Mouse (Mus musculus) thymus, adult 2 months (tissue): ENCODE measurements at regions not wholly inside any gene's neighbourhood (a gene's known extent, or its start where the extent isn't known, plus 50 kb on each side); places are given as distances from the start of the nearest gene placed in this dataset.

Experiments used
- DNase-seq: peaks from one replicate; pipeline ENCODE4 v3.0.0; 2021
- H3K27ac ChIP-seq: fragments of 200-500 bp; 2 replicates; pipeline ENCODE4 v1.5.1; 2012; ENCODE audit warnings: low read length, control low read depth; ENCODE audit not compliant: control insufficient read depth, insufficient read depth
- H3K27me3 ChIP-seq: fragments of 200-500 bp; 2 replicates; pipeline ENCODE4 v1.6.1; 2012; ENCODE audit warnings: mild to moderate bottlenecking, low read length, moderate library complexity, mixed read lengths; ENCODE audit not compliant: control insufficient read depth, insufficient read depth
- H3K36me3 ChIP-seq: fragments of 200-500 bp; 2 replicates; pipeline ENCODE4 v1.6.1; 2012; ENCODE audit warnings: mild to moderate bottlenecking, low read length, moderate library complexity; ENCODE audit not compliant: control insufficient read depth, insufficient read depth
- H3K4me1 ChIP-seq: fragments of 200-500 bp; replicated peaks from 2 replicates; pipeline ENCODE4 v1.6.1; 2012; ENCODE audit warnings: low read length; ENCODE audit not compliant: control insufficient read depth, insufficient read depth
- H3K4me3 ChIP-seq: fragments of 200-500 bp; 2 replicates; pipeline ENCODE4 v1.5.1; 2012; ENCODE audit warnings: mild to moderate bottlenecking, low read length, control low read depth, moderate library complexity; ENCODE audit not compliant: control insufficient read depth, insufficient read depth
- CTCF ChIP-seq: fragments of 200-500 bp; IDR thresholded peaks from 2 replicates; pipeline ENCODE4 v1.5.1; 2012; ENCODE audit warnings: mild to moderate bottlenecking, control low read depth, low read length, moderate library complexity, borderline replicate concordance; ENCODE audit not compliant: control insufficient read depth, poor library complexity, insufficient read depth; ENCODE audit errors: extremely low read depth
- POLR2A ChIP-seq: fragments of 200-500 bp; IDR thresholded peaks from 2 replicates; pipeline ENCODE4 v1.6.1; 2012; ENCODE audit warnings: mild to moderate bottlenecking, low read length, control low read depth, moderate library complexity; ENCODE audit not compliant: control insufficient read depth, poor library complexity, insufficient read depth; ENCODE audit errors: extremely low read depth
- WGBS: fragments of 180-500 bp; shearing (Covaris S2); methylation state at CpG from one replicate; pipeline ENCODE4 v1.1.7; 2018; 5-methylcytosine and 5-hydroxymethylcytosine counted together

DNA sequence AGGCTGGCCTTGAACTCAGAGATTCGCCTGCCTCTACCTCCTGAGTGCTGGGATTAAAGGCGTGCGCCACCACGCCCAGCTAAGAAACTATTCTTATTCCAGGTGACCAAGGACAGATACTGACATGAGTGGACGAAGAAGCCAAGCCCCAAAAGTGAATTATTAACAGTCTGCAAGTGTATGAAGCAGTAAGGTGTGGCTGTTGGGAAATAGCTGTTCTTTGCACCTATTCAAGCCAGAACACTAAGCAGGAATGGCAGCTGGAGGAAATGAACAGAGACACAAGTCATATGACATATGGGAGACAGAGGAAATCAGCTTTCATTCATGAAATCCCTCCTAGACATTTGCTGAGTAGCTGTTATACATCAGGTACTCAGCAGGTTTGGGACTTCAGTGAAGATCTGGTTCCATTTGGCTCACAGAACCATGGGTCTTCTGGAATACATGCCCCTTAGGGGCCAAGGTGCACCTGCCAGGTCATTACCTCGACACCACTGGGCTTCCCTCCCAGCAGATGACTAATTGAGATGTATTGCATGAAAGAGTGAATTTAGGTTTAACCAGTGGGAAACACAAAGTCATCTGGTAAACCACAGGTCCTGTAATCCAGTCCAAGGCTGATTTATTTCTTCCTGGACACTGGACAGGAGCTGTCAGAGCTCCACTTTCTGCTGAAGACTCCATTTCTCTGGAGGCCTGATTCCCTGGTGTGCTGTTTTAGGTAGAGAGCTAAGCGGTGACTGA, 101.0 kb upstream of the Adra1b start:
- no peak overlapping the region for H3K27ac ChIP-seq

DNA sequence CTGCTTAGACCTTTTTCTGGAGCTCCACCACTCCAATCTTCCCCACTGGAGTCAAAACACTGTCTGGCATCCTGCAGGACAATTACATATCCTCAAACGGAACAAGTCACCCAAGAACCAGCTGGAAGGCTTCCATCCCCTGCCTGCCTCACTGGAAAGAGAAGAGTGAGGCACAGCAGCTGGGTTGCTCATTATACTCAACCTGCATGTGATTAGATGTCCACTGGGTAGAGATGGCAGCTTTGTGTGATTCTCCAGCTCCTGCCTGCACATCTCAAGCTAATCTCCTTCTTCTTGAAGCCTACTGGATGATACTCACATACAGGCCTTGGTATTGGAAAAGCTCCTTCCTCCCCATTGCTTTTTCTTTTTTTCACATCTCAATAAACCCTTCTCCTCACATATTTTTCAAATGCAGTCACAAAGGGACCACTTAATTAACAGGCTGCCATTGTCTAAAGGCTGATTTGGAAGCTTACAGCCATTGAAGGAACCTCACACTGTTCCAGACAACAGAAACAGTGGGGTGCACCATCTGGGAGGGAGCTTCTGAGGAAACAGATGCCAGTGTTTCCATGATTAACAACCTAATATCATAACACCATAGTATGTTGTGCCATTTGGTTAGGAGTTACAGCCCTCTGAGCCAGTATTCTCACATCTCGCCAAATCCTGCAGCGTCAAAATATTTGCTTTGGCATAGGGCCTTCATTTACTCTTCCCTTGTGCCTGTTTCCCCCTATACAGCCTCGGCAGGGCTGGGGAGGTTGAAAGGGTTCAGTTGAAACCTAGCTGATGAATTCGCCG, 101.9 kb upstream of the Adra1b start:
- DNase-seq, result no peak
- H3K4me1 ChIP-seq, result no peaks in the 10 kb centered on the region; the same call in 1 of the 2 replicates
- TF ChIP-seq CTCF, result no peak
- TF ChIP-seq POLR2A, result no peak
- H3K36me3 ChIP-seq, result no peaks in the 10 kb centered on the region
- H3K27ac ChIP-seq, result no peak overlapping the region
- H3K4me3 ChIP-seq, result no peak overlapping the region
- WGBS, result 90% methylated on average over 6 of the region's 6 CpGs
- no peaks in the 10 kb centered on the region for H3K27me3 ChIP-seq

More for the DNA sequence above, 101.0 kb upstream of the Adra1b start:
- TF ChIP-seq POLR2A (no peak), CTCF (no peak)
- H3K36me3 ChIP-seq, result no peaks in the 10 kb centered on the region
- WGBS, result 86% methylated on average over 7 of the region's 7 CpGs
- H3K4me3 ChIP-seq, result no peak overlapping the region
- H3K4me1 ChIP-seq, result no peaks in the 10 kb centered on the region; the same call in 1 of the 2 replicates
- DNase-seq, result no peak
- no peaks in the 10 kb centered on the region for H3K27me3 ChIP-seq

- Histone ChIP-seq H3K36me3 (no peaks in the 10 kb centered on the region), H3K4me3 (no peak overlapping the region), H3K27ac (no peak overlapping the region), H3K27me3 (no peaks in the 10 kb centered on the region), H3K4me1 (no peaks in the 10 kb centered on the region; the same call in 1 of the 2 replicates)
- TF ChIP-seq CTCF, result no peak
- no peak for DNase-seq
- 38% methylated on average over 5 of the region's 5 CpGs for WGBS
Measured at GRCm38 (mm10) chr11:44007526-44008040, 106.6 kb upstream of the Adra1b start.

DNA sequence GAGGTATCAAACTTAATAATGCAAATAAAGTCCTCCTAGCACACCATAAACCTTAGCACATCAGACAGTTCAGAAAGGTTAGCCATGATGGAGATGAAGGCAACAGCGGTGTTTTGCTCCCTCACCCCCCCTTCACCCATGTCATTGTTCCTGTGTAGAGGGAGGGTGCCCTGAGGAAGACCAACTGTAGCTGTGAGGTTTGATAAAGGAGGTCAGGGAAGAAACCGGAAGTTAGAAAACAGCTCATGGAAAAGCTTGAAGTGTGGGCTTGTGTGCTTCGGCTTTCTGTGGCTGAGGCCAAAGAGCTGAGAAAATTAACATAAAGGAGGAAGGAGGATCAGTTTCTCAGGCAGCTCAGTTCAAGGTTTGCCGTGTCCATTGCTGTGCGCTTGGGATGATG, 111.3 kb upstream of the Adra1b start:
- TF ChIP-seq CTCF (no peak), POLR2A (no peak)
- Histone ChIP-seq H3K27ac (no peak overlapping the region), H3K4me1 (no peaks in the 10 kb centered on the region), H3K36me3 (no peaks in the 10 kb centered on the region), H3K27me3 (no peaks in the 10 kb centered on the region), H3K4me3 (no peak overlapping the region)
- DNase-seq, result no peak
- WGBS, result 75% methylated on average over 5 of the region's 5 CpGs

DNA sequence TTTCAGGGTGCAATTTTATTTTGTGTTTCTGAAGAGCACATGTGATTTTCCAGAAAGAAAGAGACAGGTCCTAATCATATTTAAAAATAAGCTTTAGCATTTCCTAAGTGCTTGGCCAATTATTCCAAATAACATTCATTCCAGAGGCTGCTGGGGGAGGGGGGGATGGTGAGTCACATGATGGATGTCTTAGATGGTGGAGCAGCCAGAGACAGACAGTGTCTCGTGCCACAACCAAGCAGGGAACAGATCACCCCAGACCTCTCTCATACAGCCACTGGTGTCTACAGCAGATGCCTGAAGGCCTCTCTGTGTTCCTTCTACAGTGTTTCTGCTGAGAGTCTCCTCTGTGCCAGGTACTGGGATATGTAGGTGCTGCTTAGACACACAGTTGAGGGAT, 112.8 kb upstream of the Adra1b start:
- DNase-seq, result no peak
- H3K27me3 ChIP-seq, result no peaks in the 10 kb centered on the region
- WGBS, result 73% methylated on average over 1 of the region's 1 CpGs
- no peaks in the 10 kb centered on the region for H3K4me1 ChIP-seq
- H3K27ac ChIP-seq, result no peak overlapping the region
- no peaks in the 10 kb centered on the region for H3K36me3 ChIP-seq
- TF ChIP-seq POLR2A, result no peak
- TF ChIP-seq CTCF, result no peak
- H3K4me3 ChIP-seq, result no peak overlapping the region

DNA sequence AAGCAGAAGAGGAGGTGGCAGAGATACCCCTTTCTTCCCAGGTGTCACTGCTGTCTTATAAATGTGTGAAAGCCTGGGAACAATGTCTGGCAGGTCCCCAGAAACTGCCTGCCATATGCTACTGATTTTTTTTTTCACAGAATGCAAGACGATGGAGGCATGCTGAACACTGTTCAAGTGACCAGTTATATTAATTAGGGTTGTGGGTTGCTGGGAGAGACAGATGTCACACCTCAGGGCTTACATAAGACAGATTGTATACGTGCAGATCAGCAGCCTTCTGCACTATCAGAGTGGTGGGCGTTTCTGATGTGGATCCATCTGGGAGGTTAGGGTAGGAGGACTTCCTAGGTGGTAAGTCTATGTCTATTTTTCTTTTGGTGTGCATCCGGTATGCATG, 120.6 kb upstream of the Adra1b start:
- Histone ChIP-seq H3K4me1 (no peaks in the 10 kb centered on the region), H3K4me3 (no peak overlapping the region), H3K27ac (no peak overlapping the region), H3K27me3 (no peaks in the 10 kb centered on the region), H3K36me3 (no peaks in the 10 kb centered on the region)
- 89% methylated on average over 4 of the region's 4 CpGs for WGBS
- DNase-seq, result no peak
- TF ChIP-seq POLR2A, result no peak
- TF ChIP-seq CTCF, result no peak
